Mouse (Mus musculus) liver, adult 2 months (tissue): ENCODE measurements around the gene Mrps27.

Experiments
- CTCF ChIP-seq: fragments of 200-500 bp; IDR thresholded peaks from 2 replicates; pipeline ENCODE4 v1.5.1; 2011; ENCODE audit warnings: low read depth, low read length, control low read depth
- POLR2A ChIP-seq: fragments of 200-500 bp; IDR thresholded peaks from 2 replicates; pipeline ENCODE4 v1.6.1; 2011; ENCODE audit warnings: low read length, control low read depth; ENCODE audit not compliant: insufficient read depth; ENCODE audit errors: extremely low read depth

GRCm38 (mm10) chr13:99449547-99449946, 105.0 kb downstream of the Mrps27 start:
- TF ChIP-seq CTCF (no peak), POLR2A (no peak)
